Mouse (Mus musculus): ENCODE data around the gene Rfxap. TPM values are rescaled to one million over a fixed set of nuclear protein-coding genes. Genes with fewer than 3 reads are reported as not detected.
A peak's percentile ranks its signal among the peaks of the same experiment; 100 is the strongest.

The Rfxap gene
- total RNA-seq (2021): 10 to 100 TPM; 29.0 to 30.5 TPM
- long read RNA-seq, experiment 1, transcript Rfxap-201 (3 exons, 2,162 nt): major isoform, 42 of 44 reads
- long read RNA-seq, experiment 1, partial matches to known transcripts: 0 of 44 reads
- long read RNA-seq, experiment 1, other reads (novel, unspliced or antisense): 2 of 44 reads
- long read RNA-seq, experiment 2, transcript Rfxap-201 (3 exons, 2,162 nt): major isoform, 40 of 43 reads
- long read RNA-seq, experiment 2, partial matches to known transcripts: 0 of 43 reads
- long read RNA-seq, experiment 2, other reads (novel, unspliced or antisense): 3 of 43 reads

DNA sequence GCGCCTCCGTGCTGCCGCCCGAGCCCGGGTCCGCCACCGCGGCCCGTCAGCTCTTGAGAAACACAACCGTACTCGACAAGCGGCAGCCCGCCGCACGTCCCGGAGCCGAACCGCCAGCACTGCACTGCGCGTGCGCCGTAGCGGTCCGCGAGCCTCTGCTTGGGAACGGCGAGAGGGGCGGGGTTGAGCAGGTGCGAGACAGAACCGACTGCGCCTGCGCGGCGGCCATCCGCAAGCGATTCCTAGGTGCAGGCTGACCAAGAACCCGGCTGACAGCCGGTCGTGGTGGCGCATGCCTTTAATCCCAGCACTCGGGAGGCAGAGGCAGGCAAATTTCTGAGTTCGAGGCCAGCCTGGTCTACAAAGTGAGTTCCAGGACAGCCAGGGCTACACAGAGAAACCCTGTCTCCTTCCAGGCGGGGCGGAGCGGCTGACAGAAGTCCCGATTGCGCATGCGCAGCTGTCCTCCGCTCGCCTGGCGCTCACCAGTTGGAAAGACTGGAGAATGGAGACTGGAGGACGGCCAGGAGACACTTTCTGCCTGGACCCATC, at the start of gene Rfxap:
Gene Rfxap, minus strand, starts transcription at position 126 of the 552 bp plus-strand sequence.
- peak; percentile 94 for DNase-seq

DNA sequence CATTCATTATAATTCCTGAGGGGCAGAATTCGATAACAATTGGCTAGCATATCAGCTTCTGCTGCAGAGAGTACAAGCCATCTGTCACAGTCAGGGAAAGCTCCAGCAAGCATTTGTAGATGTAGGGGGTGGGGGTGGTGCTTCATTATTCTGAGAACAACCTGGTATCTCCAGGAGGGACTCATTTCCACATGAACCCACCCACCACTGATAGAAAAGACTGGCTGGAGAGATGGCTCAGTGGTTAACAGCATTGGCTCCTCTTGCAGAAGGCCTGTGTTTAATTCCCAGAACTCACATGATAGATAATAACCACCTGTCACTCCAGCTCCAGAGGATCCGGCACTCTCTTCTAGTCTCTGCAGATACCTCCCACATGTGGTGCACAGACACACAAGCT, 27.8 kb upstream of the Rfxap start:
- no peak for DNase-seq

DNA sequence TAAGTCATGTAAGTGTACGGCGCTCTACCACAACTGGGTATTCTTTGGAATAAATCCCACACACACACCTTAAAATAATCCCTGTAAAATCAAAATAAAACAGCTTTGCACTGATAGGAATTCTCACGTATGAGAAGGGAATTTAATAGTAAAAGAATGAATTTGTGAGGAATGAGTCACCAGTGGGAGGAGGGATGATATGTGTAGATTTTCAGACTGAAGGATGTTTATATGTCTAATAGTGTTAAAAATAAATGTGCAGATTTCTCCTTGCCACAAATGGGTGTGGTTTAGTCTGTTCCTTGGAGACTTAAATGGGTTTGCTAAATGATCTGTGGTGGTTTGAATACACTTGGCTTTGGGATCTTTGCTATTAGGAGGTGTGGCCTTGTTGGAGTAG, 24.9 kb upstream of the Rfxap start:
- DNase-seq: no peak

DNA sequence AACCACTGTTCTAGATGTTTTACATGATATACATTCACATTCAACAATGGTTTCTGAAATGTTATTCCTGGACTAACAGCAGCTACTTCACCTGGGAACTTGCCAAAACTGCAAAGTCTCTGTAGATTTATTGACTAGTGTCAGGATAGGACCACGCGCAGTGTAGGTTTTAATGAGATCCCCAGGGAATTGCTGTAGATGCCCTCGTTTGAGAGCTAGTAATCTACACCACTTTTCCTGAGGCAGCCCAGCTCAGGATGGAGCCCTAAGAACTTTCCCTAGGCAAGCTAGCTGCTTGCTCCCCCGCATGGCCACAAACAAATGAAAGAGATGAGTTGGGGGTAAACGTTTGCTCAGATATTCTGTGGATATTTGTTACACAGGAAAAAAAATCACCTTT, 14.9 kb upstream of the Rfxap start:
- no peak for DNase-seq

DNA sequence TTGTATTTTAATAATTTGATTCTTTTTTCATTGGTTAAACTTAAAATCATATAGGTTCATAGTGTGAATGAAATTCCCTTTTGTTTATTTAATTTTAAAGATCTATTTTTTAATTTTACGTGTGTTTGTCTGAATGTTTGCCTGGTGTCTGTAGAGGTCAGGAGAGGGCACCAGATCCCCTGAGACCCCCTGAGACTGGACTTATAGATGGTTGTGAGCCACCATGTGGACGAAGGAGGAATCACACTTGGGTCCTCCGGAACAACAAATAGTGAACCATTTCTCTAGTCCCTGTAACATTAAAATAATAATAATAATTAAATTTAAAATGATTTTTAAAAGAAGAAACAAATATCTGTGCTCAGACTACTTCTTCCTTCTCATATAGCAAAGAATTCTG, 7.7 kb upstream of the Rfxap start:
- no peak for DNase-seq

DNA sequence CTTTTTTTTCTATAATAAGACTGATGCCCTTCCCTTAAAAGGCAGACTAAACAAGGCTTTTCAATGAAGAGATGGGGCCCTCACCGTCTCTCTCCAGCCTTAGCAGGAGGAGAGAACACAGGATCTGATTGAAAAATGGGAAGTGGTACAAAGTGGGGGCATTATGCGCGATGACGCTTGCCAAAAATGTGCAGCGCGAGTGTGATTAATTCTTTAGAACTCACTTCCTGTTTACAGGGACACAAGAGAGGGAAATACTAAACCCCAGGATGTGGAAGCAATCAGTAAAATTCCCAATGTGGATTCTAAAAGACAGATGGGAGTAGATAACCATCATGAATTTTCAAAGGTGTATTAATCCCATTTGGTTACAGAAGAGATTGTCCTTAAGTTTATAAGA, 7.0 kb upstream of the Rfxap start:
- no peak for DNase-seq

DNA sequence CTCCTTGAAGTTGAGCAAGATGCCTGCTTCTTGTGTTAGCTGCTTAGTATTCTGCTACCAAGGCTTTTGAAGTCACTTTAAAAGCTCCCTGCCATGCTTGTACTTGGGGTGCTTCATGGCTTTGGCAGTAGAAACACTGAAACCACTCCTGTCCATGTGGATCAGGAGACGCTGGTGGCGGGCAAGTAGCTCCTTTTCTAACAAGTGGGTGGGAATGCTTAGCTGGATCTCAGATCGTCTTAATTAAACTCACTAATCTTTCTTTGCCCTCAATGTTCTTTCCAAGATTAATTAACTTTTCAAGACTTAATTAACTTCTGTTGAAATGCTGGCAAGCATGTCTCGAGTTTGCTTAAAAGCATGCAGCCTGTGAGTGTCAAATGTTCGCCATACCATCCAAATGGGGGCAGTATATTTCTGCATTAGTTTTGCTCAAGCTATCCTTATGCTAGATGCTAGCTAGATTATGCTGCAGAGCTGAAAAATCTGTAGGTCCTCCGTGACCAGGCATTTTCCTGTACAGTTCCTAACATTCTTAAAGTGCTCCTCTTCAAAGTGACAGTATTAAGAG, 5.9 kb upstream of the Rfxap start:
- DNase-seq: no peak

DNA sequence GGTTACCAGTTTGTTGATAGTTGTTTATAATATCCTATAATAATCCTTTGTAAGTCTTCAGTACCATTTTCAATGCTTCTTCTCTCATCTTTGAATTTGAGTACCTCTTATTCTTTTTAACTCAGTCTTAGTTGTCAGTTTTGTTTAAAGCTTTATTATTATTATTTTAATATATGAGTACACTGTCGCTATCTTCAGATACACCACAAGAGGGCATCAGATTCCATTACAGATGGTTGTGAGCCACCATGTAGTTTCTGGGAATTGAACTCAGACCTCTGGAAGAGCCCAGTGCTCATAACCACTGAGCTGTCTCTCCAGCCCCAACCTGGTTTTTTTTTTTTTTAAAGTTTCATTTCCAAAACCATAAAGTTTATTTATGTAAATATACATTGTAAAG, 4.0 kb upstream of the Rfxap start:
- no peak for DNase-seq

DNA sequence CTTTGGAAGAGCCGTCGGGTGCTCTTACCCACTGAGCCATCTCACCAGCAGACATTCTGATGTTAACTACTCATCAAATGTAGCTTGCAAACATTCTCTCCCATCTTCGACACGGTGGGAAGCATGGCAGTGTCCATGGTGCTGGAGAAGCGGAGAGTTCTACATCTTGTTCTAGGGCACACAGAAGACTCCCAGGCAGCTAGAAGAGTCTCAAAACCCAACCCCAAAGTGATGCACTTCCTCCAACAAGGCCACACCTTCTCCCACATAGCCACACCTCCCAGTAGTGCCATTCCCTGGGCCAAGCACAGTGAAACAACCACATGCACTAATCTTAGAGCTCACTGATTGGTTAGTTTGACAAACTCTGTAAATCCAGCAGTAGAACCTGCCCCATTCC, 1.5 kb upstream of the Rfxap start:
- no peak for DNase-seq

DNA sequence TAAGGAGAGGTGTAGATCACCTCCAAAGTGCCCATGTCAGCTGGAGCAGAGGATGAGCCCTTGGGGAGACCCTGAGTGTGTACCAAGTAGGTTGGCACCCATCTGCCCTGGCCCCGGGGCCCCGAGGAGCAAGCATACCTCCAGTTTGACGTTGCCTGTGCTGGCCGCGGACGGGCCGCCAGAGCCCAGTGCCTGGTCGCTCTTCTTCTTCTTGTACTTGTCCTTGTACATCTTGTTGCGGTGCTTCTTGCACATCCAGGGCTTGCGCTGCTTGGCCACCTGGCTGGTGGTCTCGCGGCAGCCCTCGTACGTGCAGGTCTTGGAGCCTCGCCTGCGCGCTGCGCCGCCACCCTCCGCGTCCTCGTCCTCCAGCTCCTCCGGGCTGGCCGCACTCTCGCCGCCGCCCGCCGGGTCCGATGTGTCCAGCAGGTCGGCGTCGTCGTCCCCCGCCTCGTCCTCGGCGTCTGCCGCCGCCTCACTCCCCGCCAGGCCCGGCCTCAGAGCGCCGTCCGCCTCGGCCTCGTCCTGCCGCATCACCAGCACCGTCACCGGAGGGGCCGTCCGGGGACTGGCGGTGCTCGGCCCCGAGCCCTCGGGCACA, 430 bp downstream of the Rfxap start:
- no peak for DNase-seq

DNA sequence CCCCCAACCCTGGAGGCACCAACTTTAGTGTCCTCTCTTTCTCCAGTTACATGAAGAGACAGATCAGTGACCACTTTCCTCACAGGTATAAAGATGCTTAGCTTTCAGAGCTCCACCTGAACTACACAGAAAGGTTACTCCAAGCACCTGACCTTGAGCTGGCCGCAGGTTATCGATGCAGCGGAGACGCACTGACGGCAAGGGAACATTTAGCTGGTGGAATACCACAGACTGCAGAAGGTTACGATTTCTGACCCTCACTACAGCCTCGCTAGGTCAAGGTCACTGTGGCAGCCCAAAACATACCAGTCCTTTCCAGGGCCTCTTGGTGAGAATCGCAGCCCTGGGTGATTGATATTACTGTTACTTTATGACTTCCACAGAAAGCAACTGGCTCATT, 3.9 kb downstream of the Rfxap start:
- no peak for DNase-seq

DNA sequence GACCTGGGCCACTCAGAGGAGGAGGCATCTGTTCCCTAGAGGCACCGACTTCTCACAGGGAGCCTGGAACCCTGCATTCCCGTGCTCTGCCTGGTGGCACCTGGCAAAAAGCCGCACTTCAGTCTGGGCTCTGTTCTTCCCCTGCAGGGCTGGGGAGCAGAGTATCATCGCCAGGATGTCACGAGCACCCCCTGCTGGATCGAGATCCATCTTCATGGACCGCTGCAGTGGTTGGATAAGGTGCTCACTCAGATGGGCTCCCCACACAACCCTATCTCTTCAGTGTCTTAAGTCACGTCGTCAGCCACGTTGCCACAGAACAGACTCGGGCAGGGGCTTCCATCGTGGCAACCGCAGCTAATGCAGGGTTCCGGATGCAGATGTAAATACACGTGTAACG, 10.4 kb downstream of the Rfxap start:
- DNase-seq: peak; percentile 9

DNA sequence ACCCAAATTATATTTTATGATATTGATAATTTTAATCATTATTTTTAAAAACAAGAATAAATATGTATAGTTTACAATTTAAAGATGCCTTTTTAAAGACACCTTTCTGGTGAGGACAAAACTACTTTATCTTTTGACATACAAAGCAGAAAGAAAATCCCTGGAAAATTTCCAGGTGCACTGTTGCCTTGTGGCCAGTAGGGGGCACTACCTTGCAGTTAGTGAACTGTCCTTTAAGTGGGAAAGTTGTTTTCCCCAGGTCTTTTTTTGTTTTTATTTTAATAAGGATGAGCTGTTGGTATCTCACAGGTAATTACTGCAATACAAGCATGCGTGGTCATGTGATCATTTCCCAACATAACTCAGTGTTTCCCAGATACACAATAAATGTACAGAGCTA, 11.8 kb downstream of the Rfxap start:
- DNase-seq: no peak

DNA sequence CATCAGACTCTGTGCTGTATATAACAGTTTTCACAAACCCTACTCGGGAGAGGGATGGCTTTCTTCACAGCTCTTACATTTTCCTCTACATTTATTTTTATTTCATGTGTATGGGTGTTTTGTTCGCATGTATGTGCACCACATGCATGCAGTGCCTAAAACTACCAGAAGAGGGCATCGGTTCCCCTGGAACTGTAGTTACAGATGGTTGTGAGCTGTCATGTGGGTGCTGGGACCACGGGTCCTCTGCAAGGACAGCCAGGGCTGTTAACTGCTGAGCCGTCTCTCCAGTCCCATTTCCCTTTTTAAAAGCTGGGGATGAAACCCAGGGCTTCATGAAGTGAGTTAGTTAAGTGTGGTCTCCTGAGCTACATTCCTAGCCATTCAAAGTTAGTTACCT, 12.2 kb downstream of the Rfxap start:
- DNase-seq: no peak

DNA sequence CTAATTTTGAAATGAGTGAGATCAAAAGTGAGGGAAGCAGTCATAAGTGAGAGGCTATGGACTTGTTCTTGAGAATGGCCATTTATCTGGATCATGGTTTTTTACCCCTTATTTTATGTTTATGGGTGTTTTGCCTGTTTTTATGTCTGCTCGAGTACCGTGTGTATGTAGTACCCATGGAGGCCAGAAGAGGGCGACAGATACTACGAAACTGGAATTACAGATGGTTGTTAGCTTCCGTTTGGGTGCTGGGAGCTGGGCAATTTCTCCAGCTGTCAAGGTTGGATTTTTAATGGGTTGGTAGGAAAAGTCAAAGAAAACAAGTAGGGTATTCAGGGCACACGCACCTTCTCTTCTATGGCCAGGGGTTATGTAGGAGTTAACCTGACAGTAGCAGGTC, 13.8 kb downstream of the Rfxap start:
- no peak for DNase-seq

DNA sequence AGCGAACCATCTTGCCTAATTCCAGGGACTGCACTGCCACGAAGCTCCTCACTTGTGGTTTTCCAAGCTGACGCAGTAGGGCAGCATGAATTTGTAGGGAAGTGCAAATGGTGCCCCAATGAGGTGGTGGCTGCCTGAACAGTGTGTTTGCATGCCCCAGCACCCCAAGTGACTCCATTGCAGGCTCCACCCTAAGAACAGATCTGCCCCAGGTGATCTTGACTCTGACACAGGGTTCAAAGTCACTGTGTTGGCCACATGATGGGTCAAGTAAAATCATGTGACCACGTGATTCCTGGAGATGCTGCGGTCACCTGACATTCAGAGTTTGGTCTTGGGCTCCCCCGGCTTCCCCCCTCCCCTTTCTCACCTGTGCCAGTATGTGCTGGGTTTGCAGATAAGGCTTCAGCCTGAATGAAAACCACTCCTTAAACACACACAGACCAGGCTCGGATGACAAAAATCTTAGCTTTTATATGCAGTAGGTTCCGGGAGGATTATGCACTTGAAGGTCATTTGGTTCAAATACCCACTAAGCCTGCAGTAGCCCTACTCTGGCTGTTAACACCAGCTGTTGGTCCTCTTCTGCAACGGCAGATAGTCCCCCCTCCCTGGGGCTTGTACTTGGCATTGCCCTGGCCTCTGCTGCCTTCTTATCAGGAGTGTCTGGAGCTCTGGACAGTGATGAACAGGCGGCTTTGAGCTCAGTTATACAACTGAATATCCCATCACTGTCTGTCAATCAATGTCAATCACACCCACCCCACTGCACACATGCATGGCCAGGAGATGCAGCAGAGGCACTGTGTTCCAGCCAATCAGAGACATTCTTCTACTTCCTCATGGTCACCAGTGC, 15.5 kb downstream of the Rfxap start:
- no peak for DNase-seq

DNA sequence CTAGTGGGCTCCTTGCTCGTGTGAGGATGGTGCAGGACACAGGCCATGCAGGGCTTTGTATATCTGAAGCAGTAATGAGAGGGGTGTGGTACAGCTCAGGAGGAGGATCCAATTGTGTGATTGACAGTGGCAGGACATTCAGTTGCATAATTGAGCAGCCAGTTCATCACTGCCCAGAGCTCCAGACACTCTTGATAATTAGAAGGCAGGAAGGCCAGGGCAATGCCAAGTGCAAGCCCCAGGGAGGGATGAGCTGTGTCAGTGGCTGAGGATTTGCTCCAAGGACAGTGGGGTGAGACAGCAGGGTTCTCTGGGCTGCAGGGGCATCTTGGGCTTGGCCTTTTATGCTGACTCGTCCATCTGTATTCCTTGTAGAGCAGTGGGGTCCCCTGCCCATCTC, 17.0 kb downstream of the Rfxap start:
- DNase-seq: no peak

DNA sequence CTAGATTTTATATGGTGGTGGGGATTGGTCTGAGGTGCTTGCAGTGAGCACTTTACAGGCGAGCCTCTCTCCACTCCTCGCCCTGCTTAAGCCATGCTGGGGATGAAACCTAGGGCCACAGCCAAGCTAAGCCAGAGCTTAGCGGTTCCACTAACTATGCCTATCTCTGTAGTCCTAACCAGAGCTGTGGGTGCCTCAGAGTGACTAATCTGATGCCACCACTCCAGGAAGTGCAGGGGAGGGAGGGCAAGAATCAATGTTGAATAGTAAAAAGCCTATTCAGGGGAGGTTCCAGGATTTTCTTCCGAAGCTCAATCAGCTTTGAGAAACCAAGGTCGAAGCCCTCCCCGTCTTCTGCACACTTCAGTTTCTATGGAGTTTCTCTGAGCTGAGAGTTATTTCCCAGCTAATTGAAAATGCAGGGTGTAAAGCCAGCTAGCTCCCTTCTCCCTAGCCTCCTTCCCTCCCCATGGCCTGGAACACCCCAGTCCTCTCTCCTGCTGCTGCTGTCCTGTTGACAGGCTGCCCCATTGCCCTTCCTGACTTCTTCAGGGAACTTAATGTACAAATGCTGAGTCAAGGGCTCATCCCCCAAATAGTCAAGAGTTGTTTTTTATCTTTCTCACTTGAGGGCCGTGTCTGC, 31.5 kb downstream of the Rfxap start:
- no peak for DNase-seq

DNA sequence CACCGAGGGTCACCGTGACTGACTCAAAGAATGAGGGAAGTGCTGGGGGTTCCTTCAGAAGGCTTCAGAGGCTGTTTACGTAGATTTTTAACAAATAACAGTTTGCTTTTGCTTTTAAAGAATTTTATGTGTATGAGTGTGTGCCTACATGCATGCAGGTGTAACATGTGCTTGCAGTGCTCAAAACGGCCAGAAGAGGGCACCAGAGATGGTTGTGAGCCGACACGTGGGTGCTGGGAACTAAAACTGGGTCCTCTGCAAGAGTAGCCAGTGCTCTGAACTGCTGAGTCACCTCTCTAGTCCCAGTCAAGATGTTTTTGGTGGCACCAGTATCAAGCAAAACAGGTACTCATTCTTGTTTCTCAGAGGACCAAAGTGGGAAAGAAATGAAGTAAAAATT, 34.0 kb downstream of the Rfxap start:
- no peak for DNase-seq

DNA sequence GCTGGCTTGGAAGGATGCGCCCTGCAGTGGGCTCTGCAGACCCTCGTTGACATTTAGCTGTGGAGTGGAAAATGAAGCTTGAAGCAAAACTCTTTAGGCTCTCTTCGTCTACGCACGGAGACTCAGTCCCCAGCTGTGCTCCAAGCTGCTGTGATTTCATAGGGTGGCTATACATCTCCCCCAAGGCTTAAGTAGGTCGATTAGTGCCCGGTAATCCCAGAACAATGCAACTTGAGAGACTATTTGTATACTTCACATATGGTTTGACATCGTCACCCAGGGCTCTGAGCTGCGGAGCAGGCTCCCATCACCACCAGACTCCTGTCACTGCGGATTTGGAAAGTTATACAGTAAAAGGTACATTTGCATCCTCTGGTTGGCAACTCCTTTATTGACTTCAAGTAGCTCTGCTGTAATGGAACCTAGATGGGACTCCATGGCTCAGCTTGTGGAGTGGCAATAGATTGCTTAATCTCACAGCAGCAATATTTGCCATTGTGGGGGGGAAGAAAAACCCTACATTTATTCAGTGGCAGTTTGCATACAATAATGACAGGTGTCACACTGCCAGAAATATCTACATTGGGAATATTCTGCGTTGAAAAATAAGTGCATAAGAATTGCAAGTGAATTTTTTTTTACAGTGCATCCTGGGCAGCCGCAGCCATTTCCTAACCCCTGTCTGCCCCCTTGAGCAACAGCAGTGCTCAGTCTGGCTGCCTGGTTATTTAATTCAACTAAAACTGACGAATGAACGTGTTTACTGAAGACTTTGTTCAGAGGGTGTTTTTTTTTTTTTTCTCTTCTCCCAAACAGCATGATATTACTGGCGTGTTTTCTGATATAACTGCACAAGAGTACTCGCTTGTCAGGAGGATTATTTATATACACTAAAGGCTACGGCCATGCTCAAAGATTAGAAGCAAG, 38.0 kb downstream of the Rfxap start:
- DNase-seq: no peak

DNA sequence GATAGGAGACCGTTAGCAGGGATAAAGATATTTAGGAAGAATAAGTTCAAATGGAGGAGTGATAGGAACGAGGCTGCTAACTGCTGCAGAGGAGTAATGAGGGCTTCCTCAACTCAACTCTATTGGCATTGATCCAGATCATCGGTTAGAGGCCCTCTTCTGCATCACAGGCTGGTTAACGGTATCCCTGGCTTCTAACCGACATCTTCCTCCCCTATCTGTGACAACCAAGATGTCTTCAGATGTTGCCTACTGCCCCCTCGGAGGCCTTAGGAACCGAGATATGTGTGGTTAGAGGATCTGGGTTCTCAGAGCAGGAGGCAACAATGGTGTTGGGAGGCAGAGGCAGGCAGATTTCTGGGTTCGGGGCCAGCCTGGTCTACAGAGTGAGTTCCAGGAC, 39.0 kb downstream of the Rfxap start:
- no peak for DNase-seq

All from gastrocnemius, postnatal 25 days (tissue).